10 mouse cellular contexts compared by ENCODE assay signal in genomic region chr7:134378273-134378672, GRCm38 (mm10). TPM values are rescaled to one million over a fixed set of nuclear protein-coding genes. Genes with fewer than 3 reads are reported as not detected.
DNase-seq lines count a peak whose midpoint lies in the region; ATAC-seq and TF ChIP-seq lines count a peak whose summit lies in the region.
"Had no signal": no experiment of that assay in that cellular context is flagged by ENCODE, and none has a peak within 500 bp of the region (broad histone marks: within the 10 kb centered on the region; RNA-seq: fewer than 3 reads in every experiment).

No protein-coding gene starts in this region.

- TF ChIP-seq CTCF in lung, postnatal 0 days (IDR thresholded peaks at IDR 0.05): peak; percentile 83

- no peak overlapping the region for H3K27ac ChIP-seq in forebrain, embryonic 10.5 days
- no peak overlapping the region for H3K27ac ChIP-seq in forebrain, embryonic 12.5 days
- no peak overlapping the region for H3K27ac ChIP-seq in lung, postnatal 0 days (ENCODE audit: low read length)
- H3K27ac ChIP-seq: heart, embryonic 13.5 days; neural tube, embryonic 12.5 days had no signal

- ATAC-seq in forebrain, embryonic 12.5 days (ENCODE audit: low FRiP score): no peak
- no peak for ATAC-seq in lung, postnatal 0 days

- no peak for TF ChIP-seq EP300 in lung, postnatal 0 days (IDR thresholded peaks at IDR 0.05)

- DNase-seq in forebrain, embryonic 10.5 days (ENCODE audit: extremely low spot score, low spot score): peak; percentile 58
- peak; percentile 56 for DNase-seq in 3T3-L1 (ENCODE audit: low read depth, low spot score)
- peak; percentile 6 for DNase-seq in cerebellum, adult 11-12 months
- DNase-seq in forelimb bud, embryonic 11.5 days (ENCODE audit: low read depth, low spot score): peak; percentile 77
- peak; percentile 6 for DNase-seq in large intestine, adult 2 months (ENCODE audit: low read depth, low spot score)
- DNase-seq in lung, postnatal 0 days (ENCODE audit: low spot score): peak; percentile 49
- DNase-seq in testis, postnatal 10 days (ENCODE audit: low spot score): peak; percentile 74

- no peak overlapping the region for H3K9ac ChIP-seq in forebrain, embryonic 12.5 days
- H3K9ac ChIP-seq in lung, postnatal 0 days (replicated peaks; ENCODE audit: low read depth): no peak overlapping the region
- H3K9ac ChIP-seq: heart, embryonic 13.5 days; neural tube, embryonic 12.5 days had no signal

- no peak overlapping the region for H3K4me2 ChIP-seq in forebrain, embryonic 12.5 days
- H3K4me2 ChIP-seq in lung, postnatal 0 days (replicated peaks; ENCODE audit: low read depth, low read length): no peak overlapping the region
- H3K4me2 ChIP-seq: heart, embryonic 13.5 days; neural tube, embryonic 12.5 days had no signal

- H3K27me3 ChIP-seq in forebrain, embryonic 10.5 days (ENCODE audit: poor library complexity, severe bottlenecking): no peaks in the 10 kb centered on the region
- H3K27me3 ChIP-seq in forebrain, embryonic 12.5 days: no peaks in the 10 kb centered on the region
- H3K27me3 ChIP-seq in lung, postnatal 0 days (replicated peaks; ENCODE audit: insufficient read depth, low read length): no peaks in the 10 kb centered on the region
- H3K27me3 ChIP-seq: heart, embryonic 13.5 days; neural tube, embryonic 12.5 days had no signal

- no peak overlapping the region for H3K4me3 ChIP-seq in forebrain, embryonic 10.5 days
- no peak overlapping the region for H3K4me3 ChIP-seq in forebrain, embryonic 12.5 days (replicated peaks)
- H3K4me3 ChIP-seq in lung, postnatal 0 days (ENCODE audit: low read depth, low read length): no peak overlapping the region
- H3K4me3 ChIP-seq: heart, embryonic 13.5 days; neural tube, embryonic 12.5 days had no signal

- no peaks in the 10 kb centered on the region for H3K9me3 ChIP-seq in forebrain, embryonic 10.5 days
- no peaks in the 10 kb centered on the region for H3K9me3 ChIP-seq in forebrain, embryonic 12.5 days
- H3K9me3 ChIP-seq in lung, postnatal 0 days (ENCODE audit: low read length): no peaks in the 10 kb centered on the region
- H3K9me3 ChIP-seq: heart, embryonic 13.5 days; neural tube, embryonic 12.5 days had no signal

- no peaks in the 10 kb centered on the region for H3K36me3 ChIP-seq in forebrain, embryonic 10.5 days (replicated peaks)
- no peaks in the 10 kb centered on the region for H3K36me3 ChIP-seq in forebrain, embryonic 12.5 days (replicated peaks)
- no peaks in the 10 kb centered on the region for H3K36me3 ChIP-seq in lung, postnatal 0 days (ENCODE audit: insufficient read depth, low read length)
- H3K36me3 ChIP-seq: heart, embryonic 13.5 days; neural tube, embryonic 12.5 days had no signal

- 0 out of 2 replicates have a peak, but pooled peaks cover 4% of the 10 kb centered on the region for H3K4me1 ChIP-seq in forebrain, embryonic 10.5 days
- no peaks in the 10 kb centered on the region for H3K4me1 ChIP-seq in forebrain, embryonic 12.5 days
- peaks cover 2% of the 10 kb centered on the region; the same call in 1 of the 2 replicates for H3K4me1 ChIP-seq in lung, postnatal 0 days (ENCODE audit: insufficient read depth, low read depth, low read length)

- WGBS in forebrain, embryonic 10.5 days: 42% methylated on average over 4 of the region's 4 CpGs
- WGBS in forebrain, embryonic 12.5 days: 35% methylated on average over 4 of the region's 4 CpGs
- WGBS in large intestine, adult 2 months: 66% methylated on average over 4 of the region's 4 CpGs
- WGBS in lung, postnatal 0 days: 58% methylated on average over 4 of the region's 4 CpGs

RNA-seq across cellular contexts. Expression of gene D7Ertd443e, which starts 7.2 kb away (rescaled TPM):
- not detected in 2 replicates for polyA plus RNA-seq in forebrain, embryonic 10.5 days (2016; fragmentation: Nextera tagmentation; extraction: Ambion mirVana)
- not detected in 2 replicates for polyA plus RNA-seq in forebrain, embryonic 12.5 days (2016; fragmentation: Nextera tagmentation; extraction: Ambion mirVana)
- polyA plus RNA-seq in large intestine, adult 2 months (2012; rRNA removed): not detected in 2 replicates
- 0.17 and 0.27 TPM in 2 replicates for polyA plus RNA-seq in lung, postnatal 0 days (2015; fragmentation: Nextera tagmentation; extraction: Ambion mirVana)
- polyA plus RNA-seq: neural tube, embryonic 12.5 days had no signal

Comparison
In these comparisons a context has a peak if more than half of its experiments do, and no peak if none do; other contexts are left out.
1. DNase-seq: peak in every context shown above with its lines; median percentile 77 in forelimb bud, embryonic 11.5 days; 74 in testis, postnatal 10 days; 58 in forebrain, embryonic 10.5 days; 56 in 3T3-L1; 49 in lung, postnatal 0 days; 6 in cerebellum, adult 11-12 months; 6 in large intestine, adult 2 months.